Mouse (Mus musculus) c-Kit-positive CD71-positive TER-119-positive erythroid progenitor cells, embryonic 14.5 days (primary cell): Measurements from ENCODE around the gene Plekhh3.

Source experiments
- DNase-seq: peaks from one replicate; pipeline ENCODE4 v3.0.0-alpha.2; 2013; ENCODE audit warnings: low spot score

Plekhh3 gene

DNA sequence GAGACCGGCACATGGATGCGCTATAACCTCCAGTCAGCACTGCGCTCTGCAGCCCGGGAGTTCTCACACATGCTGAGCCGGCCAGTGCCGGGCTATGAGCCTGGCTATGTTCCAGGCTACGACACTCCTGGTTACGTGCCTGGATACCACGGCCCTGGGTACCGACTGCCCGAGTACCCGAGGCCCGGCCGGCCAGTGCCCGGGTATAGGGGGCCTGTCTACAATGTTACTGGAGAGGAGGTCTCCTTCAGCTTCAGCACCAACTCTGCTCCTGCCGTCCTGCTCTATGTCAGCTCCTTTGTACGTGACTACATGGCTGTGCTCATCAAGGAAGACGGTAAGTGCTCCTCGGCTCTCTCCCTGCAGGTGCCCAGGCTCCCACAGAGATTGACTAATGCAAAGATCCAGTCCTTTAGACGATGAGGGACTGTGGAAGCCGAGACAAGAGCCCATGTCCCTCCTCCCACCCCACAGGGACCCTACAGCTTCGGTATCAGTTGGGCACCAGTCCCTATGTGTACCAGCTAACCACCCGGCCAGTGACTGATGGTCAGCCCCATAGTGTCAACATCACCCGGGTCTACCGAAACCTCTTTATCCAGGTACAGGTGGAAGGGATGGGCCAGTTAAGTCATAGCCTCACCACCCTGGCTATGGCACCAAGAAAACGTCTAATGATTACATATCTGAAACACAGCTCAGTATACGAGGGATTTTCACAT is 15.5 kb upstream of the Plekhh3 start:
- no peak for DNase-seq

DNA sequence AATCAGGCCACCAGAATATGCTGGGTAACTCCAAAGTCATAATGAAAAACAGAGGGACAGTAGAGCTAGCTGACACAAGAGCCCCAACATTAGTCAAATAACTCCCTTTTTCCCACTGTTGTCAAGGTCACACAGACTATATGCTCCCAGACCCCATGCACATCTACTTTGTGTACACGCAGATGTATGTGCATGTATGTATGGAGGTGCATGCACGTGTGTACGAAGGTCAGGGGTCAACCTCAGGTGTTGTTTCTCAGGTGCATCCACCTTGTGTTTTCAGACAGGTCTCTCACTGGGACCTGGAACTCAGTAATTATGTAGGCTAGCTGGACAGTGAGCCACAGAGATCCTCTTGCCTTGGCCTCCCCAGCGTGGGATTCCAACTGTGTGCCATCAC is 14.3 kb upstream of the Plekhh3 start:
- DNase-seq: no peak

DNA sequence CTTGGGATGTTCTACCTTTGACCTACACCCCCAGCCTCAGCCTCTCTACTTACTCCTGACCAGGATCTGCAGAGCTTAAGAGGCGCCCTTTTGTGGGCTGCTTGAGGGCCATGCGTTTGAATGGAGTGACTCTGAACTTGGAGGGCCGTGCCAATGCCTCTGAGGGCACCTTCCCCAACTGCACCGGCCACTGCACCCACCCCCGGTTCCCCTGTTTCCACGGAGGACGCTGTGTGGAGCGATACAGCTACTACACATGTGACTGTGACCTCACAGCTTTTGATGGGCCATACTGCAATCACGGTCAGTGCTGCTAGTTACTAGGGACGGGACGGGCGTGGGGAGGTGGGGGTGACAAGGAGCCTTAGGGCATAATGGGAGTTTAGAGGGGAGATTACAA is 13.8 kb upstream of the Plekhh3 start:
- DNase-seq: no peak

DNA sequence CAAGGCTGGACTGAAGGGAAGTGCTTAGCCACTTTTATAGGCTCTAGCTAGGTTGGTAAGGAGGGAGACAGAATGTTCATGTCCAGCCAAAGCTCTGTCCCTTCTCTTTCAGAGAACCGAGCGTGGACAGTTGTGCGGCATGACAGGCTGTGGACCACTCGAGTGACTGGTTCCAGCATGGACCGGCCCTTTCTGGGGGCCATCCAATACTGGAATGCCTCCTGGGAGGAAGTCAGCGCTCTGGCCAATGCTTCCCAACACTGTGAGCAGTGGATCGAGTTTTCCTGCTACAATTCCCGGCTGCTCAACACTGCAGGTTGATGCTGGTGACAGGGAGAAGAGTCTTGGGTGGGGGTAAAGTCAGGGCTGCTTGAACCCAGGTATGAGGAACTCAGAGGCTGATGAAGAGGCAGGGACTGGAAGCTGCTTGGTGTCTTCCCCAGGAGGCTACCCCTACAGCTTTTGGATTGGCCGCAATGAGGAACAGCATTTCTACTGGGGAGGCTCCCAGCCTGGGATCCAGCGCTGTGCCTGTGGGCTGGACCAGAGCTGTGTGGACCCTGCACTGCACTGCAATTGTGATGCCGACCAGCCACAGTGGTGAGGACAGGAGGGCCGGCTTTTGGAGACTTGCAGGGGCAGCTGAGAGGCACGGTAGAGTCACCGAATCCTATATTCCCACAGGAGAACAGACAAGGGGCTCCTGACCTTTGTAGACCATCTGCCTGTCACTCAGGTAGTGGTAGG is 11.8 kb upstream of the Plekhh3 start:
- no peak for DNase-seq

DNA sequence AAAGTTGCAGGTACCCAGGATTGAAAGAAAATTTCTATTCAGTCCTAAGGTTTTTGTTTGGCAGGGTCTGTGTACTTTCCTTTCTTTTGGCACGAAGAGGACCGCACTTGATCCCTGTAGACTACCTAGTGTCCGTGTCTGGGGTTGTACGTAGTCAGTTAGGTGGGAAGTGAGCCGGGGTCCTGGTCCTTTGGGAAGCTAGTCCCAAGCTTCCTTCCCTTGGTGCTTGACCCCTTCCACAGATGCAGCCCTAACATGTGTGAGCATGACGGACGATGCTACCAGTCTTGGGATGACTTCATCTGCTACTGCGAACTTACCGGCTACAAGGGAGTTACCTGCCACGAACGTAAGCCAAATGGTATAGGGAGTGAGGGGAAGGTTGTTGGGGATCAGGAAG is 10.8 kb upstream of the Plekhh3 start:
- DNase-seq: no peak

DNA sequence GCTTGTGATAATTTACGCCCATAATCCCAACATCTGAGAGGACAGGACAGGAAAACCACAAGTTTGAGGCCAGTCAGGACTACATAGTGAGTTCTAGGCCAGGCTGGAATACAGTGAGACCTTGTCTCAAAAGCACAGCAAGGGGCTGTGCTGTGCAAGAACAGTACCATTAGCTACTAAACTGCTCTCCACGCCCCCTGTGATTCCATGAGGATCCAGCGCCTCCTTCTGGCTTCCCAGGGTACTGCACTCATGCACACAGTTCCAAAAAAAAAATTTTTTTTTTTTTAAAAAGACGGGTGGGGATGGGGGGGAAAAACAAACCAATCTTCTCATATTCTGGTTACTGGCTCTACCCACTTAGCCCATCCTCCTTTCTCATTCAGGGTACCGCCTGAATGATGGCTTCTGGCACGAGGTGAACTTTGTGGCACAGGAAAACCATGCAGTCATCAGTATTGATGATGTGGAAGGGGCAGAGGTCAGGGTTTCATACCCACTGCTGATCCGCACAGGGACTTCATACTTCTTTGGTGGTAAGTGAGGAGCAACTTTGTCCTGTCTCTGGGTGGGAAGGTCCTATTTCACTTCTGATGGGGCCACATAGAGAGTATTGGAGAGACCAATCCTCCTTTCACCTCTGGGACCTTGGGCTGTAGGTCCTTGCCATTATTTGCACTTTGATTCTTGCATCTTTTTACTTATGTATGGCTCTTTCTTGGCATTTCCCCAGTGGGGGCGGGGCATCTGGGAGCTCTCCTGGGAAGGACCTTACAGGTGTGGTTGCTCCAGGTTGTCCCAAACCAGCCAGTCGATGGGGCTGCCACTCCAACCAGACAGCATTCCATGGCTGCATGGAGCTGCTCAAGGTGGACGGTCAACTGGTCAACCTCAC is 9.9 kb upstream of the Plekhh3 start:
- peak; percentile 59 for DNase-seq

DNA sequence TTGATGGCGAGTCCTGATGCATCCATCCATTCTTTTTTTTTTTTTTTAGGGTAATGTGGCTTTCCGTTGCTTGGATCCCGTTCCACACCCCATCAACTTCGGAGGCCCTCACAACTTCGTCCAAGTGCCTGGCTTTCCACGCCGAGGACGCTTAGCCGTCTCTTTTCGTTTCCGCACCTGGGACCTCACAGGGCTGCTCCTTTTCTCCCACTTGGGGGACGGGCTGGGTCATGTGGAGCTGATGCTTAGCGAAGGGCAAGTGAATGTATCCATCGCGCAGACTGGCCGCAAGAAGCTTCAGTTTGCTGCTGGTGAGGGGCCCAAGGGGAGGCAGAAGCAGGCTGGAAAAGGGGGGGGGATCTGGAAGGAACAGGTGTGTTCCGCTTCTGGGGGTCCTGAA is 9.1 kb upstream of the Plekhh3 start:
- DNase-seq: no peak

DNA sequence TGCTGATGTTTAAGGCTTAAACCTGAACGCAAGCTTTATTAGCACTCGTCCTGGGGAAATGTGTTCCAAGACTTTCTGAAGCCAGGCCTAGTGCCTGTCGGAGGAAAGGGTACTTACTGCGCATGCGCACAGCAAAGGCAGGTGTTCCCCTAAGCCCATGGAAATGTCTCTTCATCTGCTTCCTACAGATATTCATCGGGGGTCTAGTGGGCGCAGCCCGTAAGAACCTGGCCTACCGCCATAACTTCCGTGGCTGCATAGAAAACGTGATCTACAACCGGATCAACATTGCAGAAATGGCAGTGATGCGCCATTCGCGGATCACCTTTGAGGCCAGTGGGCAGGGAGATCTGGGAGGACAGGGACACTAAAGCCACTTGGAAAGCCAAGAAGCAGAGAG is 8.2 kb upstream of the Plekhh3 start:
- DNase-seq: no peak

DNA sequence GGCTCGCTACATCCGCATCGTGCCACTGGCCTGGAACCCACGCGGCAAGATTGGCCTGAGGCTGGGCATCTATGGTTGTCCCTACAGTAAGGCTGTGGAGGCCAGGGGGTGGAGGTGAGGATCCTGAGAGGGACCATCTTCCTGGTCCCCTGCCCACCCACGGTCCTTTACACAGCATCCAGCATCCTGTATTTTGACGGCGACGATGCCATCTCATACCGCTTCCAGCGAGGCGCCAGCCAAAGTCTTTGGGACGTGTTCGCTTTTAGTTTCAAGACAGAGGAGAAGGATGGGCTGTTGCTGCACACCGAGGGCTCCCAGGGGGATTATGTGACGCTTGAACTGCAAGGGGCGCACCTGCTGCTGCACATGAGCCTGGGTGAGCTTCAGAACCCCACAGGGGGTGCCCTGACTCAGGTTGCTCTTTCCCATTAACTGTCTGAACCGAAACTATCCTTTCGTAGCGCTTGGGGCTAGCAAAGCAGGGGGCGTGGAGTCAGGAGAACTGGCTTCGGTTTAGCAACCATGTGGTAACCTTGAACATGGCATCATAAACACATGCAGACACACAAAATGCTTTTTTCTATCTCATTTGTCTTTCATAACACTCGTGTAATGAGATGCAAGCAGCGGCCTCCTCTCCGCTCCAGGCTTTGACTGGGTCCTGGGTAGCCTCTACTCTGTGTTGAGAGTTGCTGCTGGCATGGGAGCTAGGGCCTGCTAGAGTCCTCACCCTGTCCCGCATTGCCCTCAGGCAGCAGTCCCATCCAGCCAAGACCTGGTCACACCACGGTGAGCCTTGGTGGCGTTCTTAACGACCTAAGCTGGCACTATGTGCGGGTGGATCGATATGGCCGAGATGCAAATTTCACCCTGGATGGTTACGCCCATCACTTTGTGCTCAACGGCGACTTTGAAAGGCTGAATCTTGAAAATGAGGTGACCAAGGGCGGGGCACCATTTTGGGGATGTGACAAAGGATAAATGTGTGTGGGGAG is 7.2 kb upstream of the Plekhh3 start:
- DNase-seq: no peak

DNA sequence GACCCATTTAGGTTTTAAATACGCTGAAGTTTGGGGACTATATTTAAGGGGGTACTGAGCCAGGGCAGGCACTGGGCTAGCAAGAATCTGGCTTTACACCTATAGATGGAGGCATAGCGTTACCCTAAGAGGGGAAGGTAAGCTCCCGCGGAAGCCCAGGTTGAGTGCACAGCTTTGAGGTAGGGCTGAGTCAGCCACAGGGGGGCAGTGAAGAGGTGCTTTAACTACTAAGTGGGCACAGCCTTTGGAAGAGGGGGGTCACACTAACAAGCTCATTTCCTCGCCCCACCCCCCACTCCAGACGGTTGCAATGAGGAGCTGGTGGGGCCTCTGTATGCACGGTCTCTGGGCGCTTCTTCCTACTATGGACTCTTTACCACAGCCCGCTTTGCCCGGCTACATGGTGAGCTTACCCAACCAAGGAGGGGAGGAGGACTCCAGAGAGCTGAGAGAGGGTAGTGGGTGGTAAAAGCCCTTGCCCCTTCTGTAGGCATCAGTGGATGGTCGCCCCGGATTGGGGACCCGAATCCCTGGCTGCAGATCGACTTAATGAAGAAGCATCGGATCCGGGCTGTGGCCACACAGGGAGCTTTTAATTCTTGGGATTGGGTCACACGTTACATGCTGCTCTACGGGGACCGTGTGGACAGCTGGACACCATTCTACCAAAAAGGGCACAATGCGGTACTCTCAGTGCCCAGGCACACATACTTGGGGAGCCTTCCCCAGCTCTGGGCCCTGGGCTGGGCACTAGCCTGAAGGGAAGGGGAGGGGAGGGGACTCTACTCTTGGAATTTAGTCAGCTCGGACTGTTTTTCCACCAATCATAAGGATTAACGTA is 6.0 kb upstream of the Plekhh3 start:
- no peak for DNase-seq

DNA sequence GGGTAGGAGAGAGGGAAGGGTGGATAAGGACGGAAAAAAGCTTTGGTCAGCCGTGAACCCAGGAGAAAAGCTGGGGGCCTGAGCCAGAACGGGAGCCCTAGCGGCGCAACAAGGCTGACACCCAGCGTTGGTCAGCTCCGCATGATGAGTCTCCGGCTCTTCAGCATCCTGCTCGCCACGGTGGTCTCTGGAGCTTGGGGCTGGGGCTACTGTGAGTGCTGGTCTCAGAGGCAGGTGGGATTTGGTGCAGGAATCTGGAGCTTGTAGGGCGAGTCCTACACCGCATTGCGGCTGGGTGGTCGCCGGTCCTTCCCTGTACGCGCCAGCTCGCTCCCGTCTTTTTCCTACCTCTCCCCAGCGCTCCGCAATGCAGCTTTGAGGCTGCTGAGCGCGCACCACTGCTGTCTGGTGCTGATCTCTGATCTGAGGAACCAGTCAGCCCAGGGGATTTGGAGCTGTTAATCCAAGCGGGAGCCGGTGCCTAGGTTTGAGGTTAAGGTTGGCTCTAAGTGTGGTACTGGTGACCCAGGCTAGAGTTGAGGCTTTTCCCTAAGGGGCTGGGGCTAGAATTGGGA is 5.1 kb upstream of the Plekhh3 start:
- DNase-seq: no peak

DNA sequence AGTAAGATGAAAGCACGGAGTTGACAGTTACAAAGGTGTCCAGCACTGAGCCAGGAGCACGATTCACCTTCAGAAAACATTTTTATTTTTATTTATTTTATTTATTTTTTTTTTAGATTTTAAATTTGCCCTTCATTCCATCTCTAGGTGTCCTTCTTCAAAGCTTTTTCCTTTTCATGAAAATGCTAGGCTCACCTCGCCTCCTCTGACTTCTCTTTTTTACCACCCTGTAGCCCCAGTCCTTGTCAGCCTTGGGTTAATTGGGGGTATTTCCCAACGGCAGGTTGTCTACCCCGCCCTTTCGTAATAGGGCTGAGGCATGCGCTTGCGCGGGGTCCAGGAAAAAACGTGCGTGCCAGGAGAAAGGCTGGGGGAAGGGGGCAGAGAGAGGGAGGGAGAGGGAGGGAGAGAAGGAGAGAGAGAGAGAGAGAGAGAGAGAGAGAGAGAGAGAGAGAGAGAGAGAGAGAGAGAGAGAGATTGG is 4.5 kb upstream of the Plekhh3 start:
- DNase-seq: no peak

DNA sequence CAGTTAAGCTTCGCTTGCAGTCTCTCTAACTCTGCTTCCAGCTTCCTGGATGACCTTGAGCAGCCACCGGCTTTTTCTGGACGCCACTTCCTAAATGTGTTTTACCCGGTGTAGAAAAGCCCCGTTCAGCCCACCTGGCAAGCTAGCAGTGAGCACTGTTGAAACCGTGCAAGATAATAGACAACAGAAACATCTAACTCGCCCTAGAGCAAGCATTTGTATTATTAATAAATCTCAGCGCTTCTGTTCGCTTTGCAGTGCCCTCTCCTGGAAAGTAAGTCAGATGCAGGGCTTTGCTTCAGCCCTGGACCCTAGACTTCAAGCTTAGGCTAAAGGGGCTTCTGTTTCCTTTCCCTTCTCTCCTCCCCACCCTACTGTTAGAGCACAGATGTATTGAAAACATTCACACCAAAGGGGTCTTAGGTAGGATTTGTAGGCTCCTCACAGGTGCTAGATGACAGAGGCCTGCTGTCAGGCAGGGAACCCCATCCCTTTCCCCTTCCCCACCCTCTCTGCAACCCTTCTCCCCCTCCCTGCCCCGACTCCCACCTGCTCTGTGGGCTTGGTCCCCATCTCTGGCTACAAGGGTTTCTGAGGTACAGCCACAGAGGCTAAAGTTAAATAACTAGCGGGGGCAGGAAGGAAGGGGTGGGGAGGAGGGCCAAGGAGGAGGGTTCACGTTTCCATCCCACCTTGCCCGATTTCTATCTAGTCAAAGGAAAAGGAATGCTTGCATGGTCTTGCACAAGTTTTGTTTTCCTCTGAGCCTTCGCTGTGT is 3.9 kb upstream of the Plekhh3 start, which contains the start of gene Ccr10:
Gene Ccr10, minus strand, starts transcription at position 593 of the 778 bp plus-strand sequence.
- no peak for DNase-seq

DNA sequence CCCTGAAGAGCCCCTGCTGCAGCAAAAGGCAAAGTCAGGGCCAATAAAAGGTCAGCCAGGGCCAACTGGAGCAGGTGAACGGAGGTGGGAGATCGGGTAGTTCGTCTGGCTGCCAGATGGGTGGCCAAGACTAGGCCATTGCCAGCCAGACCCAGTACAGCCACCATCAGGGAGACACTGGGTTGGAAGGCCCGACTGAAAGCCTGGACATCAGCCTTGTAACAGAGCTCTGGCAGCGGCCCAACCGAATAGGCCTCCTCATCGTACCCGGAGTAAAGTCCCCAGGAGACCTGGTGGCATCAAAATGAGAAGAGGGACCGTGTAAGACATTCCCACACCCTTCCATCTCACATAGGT is 3.2 kb upstream of the Plekhh3 start:
- no peak for DNase-seq

DNA sequence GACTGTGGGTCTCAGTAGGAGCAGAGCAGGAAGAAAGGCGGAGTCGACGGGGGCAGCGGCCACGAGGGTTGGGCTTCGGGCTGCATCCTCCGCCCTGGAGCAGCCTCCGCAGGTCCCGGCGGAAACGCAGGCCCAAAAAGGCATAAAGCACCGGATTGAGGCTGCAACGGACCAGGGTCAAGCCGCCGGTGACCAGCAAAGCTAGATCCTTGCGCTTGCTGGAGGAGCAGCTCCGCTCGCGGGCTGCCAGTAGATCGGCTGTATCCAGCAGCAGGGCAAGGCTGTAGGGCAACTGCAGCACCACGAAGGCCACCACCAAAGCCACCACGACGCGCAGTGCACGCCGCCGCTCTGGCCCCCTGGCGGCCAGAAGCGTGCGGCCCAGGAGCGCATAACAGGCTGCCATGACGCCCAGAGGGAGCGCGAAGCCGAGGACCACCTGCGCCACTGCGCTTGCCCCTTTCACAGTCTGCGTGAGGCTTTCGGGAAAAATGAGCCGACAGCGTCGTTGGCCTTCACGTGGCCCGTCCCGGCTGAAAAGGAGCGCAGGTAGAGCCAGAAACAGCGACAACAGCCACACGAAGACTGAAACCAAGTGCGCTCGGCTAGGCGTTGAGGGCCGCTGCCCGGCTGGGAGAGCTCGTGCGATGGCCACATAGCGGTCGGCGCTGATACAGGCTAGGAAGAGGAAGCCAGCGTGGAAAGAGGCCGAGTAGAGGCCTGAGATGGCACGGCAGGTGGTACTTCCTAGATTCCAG is 2.7 kb upstream of the Plekhh3 start:
- DNase-seq: peak; percentile 54

DNA sequence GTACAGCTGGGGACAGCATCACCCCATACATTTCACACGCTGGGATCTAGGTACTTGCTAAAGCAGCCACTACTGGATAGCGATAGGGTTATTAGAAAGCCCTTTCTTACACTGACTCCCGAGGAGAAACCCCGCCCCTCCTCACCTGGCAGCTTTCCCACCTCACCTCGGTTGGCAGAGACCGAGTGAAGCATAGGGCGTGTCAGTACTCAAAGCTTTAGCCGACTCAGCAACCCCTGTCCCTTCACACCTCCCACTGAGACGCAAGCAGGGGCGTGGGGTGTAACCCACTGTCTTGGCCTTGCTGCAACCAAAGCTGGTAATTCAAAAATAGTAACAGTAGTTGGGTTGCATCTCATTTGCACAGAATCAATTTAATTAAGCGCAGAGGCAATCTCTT is 2.0 kb upstream of the Plekhh3 start:
- DNase-seq: no peak

DNA sequence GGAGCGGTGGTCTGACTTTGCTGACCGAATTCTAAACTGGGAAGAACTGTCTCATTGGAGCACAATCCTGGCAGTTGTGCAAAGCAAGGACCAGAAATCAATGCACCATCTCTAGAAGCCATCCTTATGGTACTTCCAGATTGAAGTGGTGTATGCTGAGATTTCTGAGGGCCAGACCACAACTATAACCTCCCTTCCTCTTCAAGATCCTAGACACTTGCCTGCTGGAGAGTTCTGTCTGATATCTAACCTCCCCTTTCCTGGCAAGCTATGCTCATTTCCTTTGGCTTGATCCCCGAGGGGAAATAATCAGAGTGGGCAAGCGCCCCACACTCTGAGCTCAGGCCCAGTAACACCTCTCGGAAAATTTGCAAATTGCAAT is 1.3 kb upstream of the Plekhh3 start:
- no peak for DNase-seq

DNA sequence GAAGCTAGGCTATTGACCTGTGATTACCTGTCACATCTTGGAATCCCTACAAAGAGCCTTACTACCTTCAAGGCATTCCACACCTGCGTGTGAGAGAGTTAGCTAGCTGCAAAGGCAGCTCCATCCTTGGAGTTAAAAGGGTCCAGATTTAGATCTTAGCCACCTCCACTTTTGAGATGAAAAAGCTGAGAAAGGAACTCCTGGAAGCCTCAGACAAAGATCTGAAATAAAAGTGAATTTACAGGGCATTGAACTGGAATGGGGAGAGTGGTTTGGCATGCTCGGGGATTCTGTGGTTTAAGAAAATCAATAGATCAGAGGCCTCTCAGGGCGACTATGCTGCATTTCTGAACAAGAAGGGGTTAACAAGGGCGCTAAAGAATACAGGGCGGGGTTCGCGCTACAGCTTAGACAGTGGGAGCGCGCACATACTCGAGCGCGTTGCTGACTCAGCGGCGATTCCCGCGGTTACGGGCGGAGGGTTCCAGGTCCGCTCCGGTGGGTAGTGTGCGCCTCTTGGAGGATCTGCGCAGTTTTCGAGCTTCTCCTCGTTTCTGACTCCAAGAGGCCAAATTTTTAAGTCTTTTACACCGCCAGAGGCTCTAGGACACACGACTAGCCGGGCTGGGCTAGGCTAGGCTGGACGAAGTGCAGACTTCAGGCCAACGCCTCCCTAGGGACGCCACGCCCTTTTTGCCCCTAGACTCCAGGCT is 726 bp upstream of the Plekhh3 start:
- DNase-seq: no peak
